ENCODE assay signal across 28 mouse cellular contexts in the genomic region with DNA sequence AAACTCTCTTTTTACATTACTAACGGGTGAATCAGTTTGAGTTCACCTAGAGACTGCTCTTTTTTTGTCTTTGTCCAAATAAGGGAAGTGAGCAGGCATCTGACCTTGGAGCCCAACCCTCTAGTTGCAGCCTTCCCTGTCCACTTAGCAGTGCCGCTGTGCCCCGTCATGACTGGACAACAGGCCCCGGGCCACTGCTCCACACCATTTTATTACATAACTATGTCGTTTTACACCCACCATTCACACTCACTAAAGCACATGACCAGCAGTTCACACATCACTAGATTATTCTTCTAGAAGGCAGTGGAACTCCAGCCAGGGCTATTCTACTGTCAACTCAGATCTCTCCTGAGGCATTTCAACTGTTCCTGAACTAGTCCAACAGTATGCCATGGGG. TPM values are rescaled to one million over a fixed set of nuclear protein-coding genes. Genes with fewer than 3 reads are reported as not detected.
DNase-seq lines count a peak whose midpoint lies in the region; TF ChIP-seq lines count a peak whose summit lies in the region.
"Had no signal": no experiment of that assay in that cellular context is flagged by ENCODE, and none has a peak within 500 bp of the region (broad histone marks: within the 10 kb centered on the region; RNA-seq: fewer than 3 reads in every experiment).

No protein-coding gene starts in this region.

- peak overlapping the region; percentile 47; the same call in 1 of the 2 replicates for H3K27ac ChIP-seq in embryonic fibroblast, embryonic 13.5 days (ENCODE audit: insufficient read depth, low read length)
- H3K27ac ChIP-seq: embryonic facial prominence, embryonic 10.5 days; embryonic facial prominence, embryonic 15.5 days; forebrain, embryonic 13.5 days; heart, adult 2 months; hindbrain, embryonic 13.5 days; limb, embryonic 10.5 days; limb, embryonic 15.5 days; liver, embryonic 15.5 days; lung, embryonic 15.5 days; midbrain, embryonic 13.5 days; neural tube, embryonic 13.5 days had no signal

- peak; percentile 54 for DNase-seq in kidney, adult 9 months
- DNase-seq in kidney, postnatal 4 days = no peak
- peak; percentile 74 for DNase-seq in adrenal gland, adult 2 months
- DNase-seq in adrenal gland, postnatal 14 days = peak; percentile 50
- no peak for DNase-seq in layer of hippocampus, adult 9-11 months
- DNase-seq in layer of hippocampus, postnatal 25 days (ENCODE audit: extremely low spot score in 1 of 2, low spot score in 1 of 2) = no peak
- DNase-seq in cerebellum, adult 11-12 months = no peak
- DNase-seq: cerebellum, adult 2 months; cerebellum, postnatal 14 days; gastrocnemius, postnatal 36 days; heart, adult 2 months; heart, postnatal 4 days; kidney, postnatal 10 days; layer of hippocampus, postnatal 36 days; lung, postnatal 36 days had no signal

- H3K4me3 ChIP-seq in embryonic fibroblast, embryonic 13.5 days (ENCODE audit: insufficient read depth, low read length) = no peak overlapping the region
- H3K4me3 ChIP-seq: embryonic facial prominence, embryonic 10.5 days; embryonic facial prominence, embryonic 15.5 days; forebrain, embryonic 13.5 days; heart, adult 2 months; heart, embryonic 12.5 days; hindbrain, embryonic 13.5 days; limb, embryonic 10.5 days; limb, embryonic 15.5 days; liver, embryonic 15.5 days; lung, embryonic 15.5 days; megakaryocyte, embryonic 14.5 days; midbrain, embryonic 13.5 days; neural tube, embryonic 13.5 days had no signal

- TF ChIP-seq POLR2A in embryonic fibroblast, embryonic 13.5 days (IDR thresholded peaks at IDR 0.05; ENCODE audit: low read depth, low read length) = no peak

- peaks cover 23% of the 10 kb centered on the region for H3K4me1 ChIP-seq in embryonic fibroblast, embryonic 13.5 days (ENCODE audit: control insufficient read depth, insufficient read depth, low read length)

- no peak for TF ChIP-seq CTCF in embryonic fibroblast, embryonic 13.5 days (IDR thresholded peaks at IDR 0.05; ENCODE audit: borderline replicate concordance, insufficient read depth, low read length)

RNA-seq across cellular contexts. Expression of a gene that starts 33.8 kb away (rescaled TPM):
- 10 to 100 TPM; 19.5 to 21.6 TPM for total RNA-seq in adrenal gland, adult 2 months (2021)
- polyA plus RNA-seq in adrenal gland, adult 2 months (2012; rRNA removed) = 18.6 and 20.7 TPM in 2 replicates
- 17.2 and 19.4 TPM in 2 replicates for total RNA-seq in adrenal gland, postnatal 14 days (2021)
- polyA plus RNA-seq in embryonic fibroblast, embryonic 13.5 days (2011; ENCODE audit: insufficient read length, low read depth, missing spikeins) = 37.1 and 42.5 TPM in 2 replicates
- total RNA-seq in layer of hippocampus, postnatal 25 days (2021) = 10 to 100 TPM; 30.1 to 34.3 TPM

Comparison
In these comparisons a context has a peak if more than half of its experiments do, and no peak if none do; other contexts are left out.
1. DNase-seq: peak in kidney, adult 9 months (single experiment), adrenal gland, adult 2 months (single experiment) and adrenal gland, postnatal 14 days (single experiment); none in kidney, postnatal 4 days (0 of 2), layer of hippocampus, adult 9-11 months (single experiment), layer of hippocampus, postnatal 25 days (0 of 2) and cerebellum, adult 11-12 months (single experiment).